Mouse (Mus musculus) colon, adult 2 months (tissue): ENCODE data around the gene Tfb1m. TPM values are rescaled to one million over a fixed set of nuclear protein-coding genes. Genes with fewer than 3 reads are reported as not detected.

Source experiments
- polyA plus RNA-seq: library from polyadenylated mRNA; depleted of rRNA; stranded (reverse); fragments of >200 nt; gene quantifications from 2 replicates; pipeline ENCODE4 v1.2.3, GENCODE M21; 2012; rRNA removed

The Tfb1m gene
- polyA plus RNA-seq: 1.4 and 1.5 TPM in 2 replicates

GRCm38 (mm10) chr17:3557331-3558311 lies at the start of gene Tfb1m:
Gene Tfb1m, minus strand, starts transcription at chr17:3557781.

GRCm38 (mm10) chr17:3532254-3532653 lies 25.3 kb downstream of the Tfb1m start, which contains the start of gene Cldn20:
Gene Cldn20, plus strand, starts transcription at chr17:3532554.

Other genes with a start within 250 kb of the Tfb1m start
- gene Tiam2, start 231.2 kb downstream of the Tfb1m start, polyA plus RNA-seq: 2.3 and 3.0 TPM in 2 replicates
- 0.67 TPM in 1 of 2 replicates, not detected in the other for gene Cldn20, start 25.2 kb downstream of the Tfb1m start, polyA plus RNA-seq
- not detected in 2 replicates for gene Nox3, start 138.5 kb upstream of the Tfb1m start, polyA plus RNA-seq